Mouse (Mus musculus) heart, embryonic 11.5 days (tissue): ENCODE results near the gene Esd. TPM values are rescaled to one million over a fixed set of nuclear protein-coding genes. Genes with fewer than 3 reads are reported as not detected.

Source experiments
- ATAC-seq: fragments of 200-750 bp; cut with Nextera tagmentation; replicated peaks from 2 replicates; pipeline ENCODE4 v1.8.0; 2017; ENCODE audit warnings: moderate library complexity; ENCODE audit not compliant: insufficient number of reproducible peaks, low FRiP score, low TSS enrichment
- H3K27ac ChIP-seq: fragments of 300-500 bp; sonication (generic); 2 replicates; pipeline ENCODE4 v1.5.1; 2014; ENCODE audit warnings: mild to moderate bottlenecking, low read depth, low read length
- H3K27me3 ChIP-seq: fragments of 300-500 bp; sonication (generic); 2 replicates; pipeline ENCODE4 v1.6.1; 2014; ENCODE audit warnings: mild to moderate bottlenecking, low read length, mixed read lengths; ENCODE audit not compliant: control insufficient read depth, insufficient read depth
- H3K36me3 ChIP-seq: fragments of 300-500 bp; sonication (generic); 2 replicates; pipeline ENCODE4 v1.6.1; 2014; ENCODE audit warnings: mild to moderate bottlenecking, low read length, moderate library complexity, mixed read lengths; ENCODE audit not compliant: control insufficient read depth, insufficient read depth
- H3K4me1 ChIP-seq: fragments of 300-500 bp; sonication (generic); 2 replicates; pipeline ENCODE4 v1.6.1; 2014; ENCODE audit warnings: low read length; ENCODE audit not compliant: control insufficient read depth, insufficient read depth
- H3K4me2 ChIP-seq: fragments of 300-500 bp; sonication (generic); 2 replicates; pipeline ENCODE4 v1.6.1; 2014; ENCODE audit warnings: mild to moderate bottlenecking, moderate library complexity
- H3K4me3 ChIP-seq: fragments of 300-500 bp; sonication (generic); 2 replicates; pipeline ENCODE4 v1.5.1; 2014; ENCODE audit warnings: low read depth, low read length
- H3K9ac ChIP-seq: fragments of 300-500 bp; sonication (generic); 2 replicates; pipeline ENCODE4 v1.6.1; 2014; ENCODE audit warnings: mild to moderate bottlenecking, low read depth, low read length, moderate library complexity
- H3K9me3 ChIP-seq: fragments of 300-500 bp; sonication (generic); replicated peaks from 2 replicates; pipeline ENCODE4 v1.6.1; 2016; ENCODE audit warnings: low read length; ENCODE audit not compliant: control insufficient read depth
- WGBS: fragments of 180-500 bp; shearing (Covaris S2); extraction: QIAGEN DNeasy Blood & Tissue Kit; methylation state at CpG from one replicate; pipeline ENCODE4 v1.1.7; 2014; ENCODE audit not compliant: insufficient replicate concordance; 5-methylcytosine and 5-hydroxymethylcytosine counted together
- polyA plus RNA-seq: library from polyadenylated mRNA; unstranded; fragments of >200 nt; fragmentation: Nextera tagmentation; extraction: Ambion mirVana; gene quantifications from 2 replicates; pipeline ENCODE4 v1.2.1, GENCODE M21; 2014

Gene Esd
- polyA plus RNA-seq, 1 experiment from 2014 or later = 304 TPM

GRCm38 (mm10) chr14:74787717-74788116, 55.6 kb downstream of the Esd start:
- 79% methylated on average over 3 of the region's 3 CpGs for WGBS
- no peak overlapping the region for H3K4me3 ChIP-seq
- no peak overlapping the region for H3K27ac ChIP-seq
- no peak overlapping the region for H3K4me2 ChIP-seq
- peaks cover 7% of the 10 kb centered on the region; the same call in 1 of the 2 replicates for H3K4me1 ChIP-seq
- no peaks in the 10 kb centered on the region for H3K9me3 ChIP-seq
- H3K27me3 ChIP-seq = no peaks in the 10 kb centered on the region
- H3K36me3 ChIP-seq = peaks cover 4% of the 10 kb centered on the region; the same call in 1 of the 2 replicates
- ATAC-seq = no peak
- no peak overlapping the region for H3K9ac ChIP-seq

GRCm38 (mm10) chr14:74788766-74789165, 56.7 kb downstream of the Esd start:
- Histone ChIP-seq H3K4me1 (peaks cover 10% of the 10 kb centered on the region; the same call in 1 of the 2 replicates), H3K27ac (no peak overlapping the region), H3K4me3 (no peak overlapping the region), H3K9ac (no peak overlapping the region), H3K36me3 (no peaks in the 10 kb centered on the region), H3K27me3 (no peaks in the 10 kb centered on the region), H3K4me2 (no peak overlapping the region), H3K9me3 (no peaks in the 10 kb centered on the region)
- WGBS = 78% methylated on average over 8 of the region's 8 CpGs
- ATAC-seq = no peak

- Histone ChIP-seq H3K9me3 (no peaks in the 10 kb centered on the region), H3K36me3 (no peaks in the 10 kb centered on the region), H3K27ac (no peak overlapping the region), H3K4me1 (0 out of 2 replicates have a peak, but pooled peaks cover 8% of the 10 kb centered on the region), H3K27me3 (no peaks in the 10 kb centered on the region), H3K4me2 (no peak overlapping the region), H3K9ac (peak overlapping the region; percentile 43; the same call in 1 of the 2 replicates), H3K4me3 (no peak overlapping the region)
- 54% methylated on average over 5 of the region's 5 CpGs for WGBS
- no peak for ATAC-seq
Measured at GRCm38 (mm10) chr14:74790535-74790934, 58.4 kb downstream of the Esd start.

GRCm38 (mm10) chr14:74792793-74793192, 60.7 kb downstream of the Esd start:
- Histone ChIP-seq H3K9ac (no peak overlapping the region), H3K36me3 (peaks cover 3% of the 10 kb centered on the region; the same call in 1 of the 2 replicates), H3K27me3 (no peaks in the 10 kb centered on the region), H3K4me3 (no peak overlapping the region), H3K4me1 (0 out of 2 replicates have a peak, but pooled peaks cover 8% of the 10 kb centered on the region), H3K4me2 (no peak overlapping the region), H3K27ac (no peak overlapping the region), H3K9me3 (no peaks in the 10 kb centered on the region)
- ATAC-seq = no peak
- WGBS = 71% methylated on average over 6 of the region's 6 CpGs

GRCm38 (mm10) chr14:74794931-74795330, 62.8 kb downstream of the Esd start:
- Histone ChIP-seq H3K4me3 (no peak overlapping the region), H3K4me1 (0 out of 2 replicates have a peak, but pooled peaks cover 8% of the 10 kb centered on the region), H3K36me3 (peaks cover 3% of the 10 kb centered on the region; the same call in 1 of the 2 replicates), H3K4me2 (no peak overlapping the region), H3K27ac (no peak overlapping the region), H3K9ac (no peak overlapping the region), H3K27me3 (no peaks in the 10 kb centered on the region), H3K9me3 (no peaks in the 10 kb centered on the region)
- ATAC-seq = no peak
- 71% methylated on average over 12 of the region's 12 CpGs for WGBS

GRCm38 (mm10) chr14:74797386-74798062, 65.4 kb downstream of the Esd start:
- Histone ChIP-seq H3K9me3 (peaks cover 6% of the 10 kb centered on the region; the same call in 1 of the 2 replicates), H3K4me2 (no peak overlapping the region), H3K9ac (no peak overlapping the region), H3K27me3 (no peaks in the 10 kb centered on the region), H3K4me3 (no peak overlapping the region), H3K4me1 (0 out of 2 replicates have a peak, but pooled peaks cover 3% of the 10 kb centered on the region), H3K36me3 (peaks cover 13% of the 10 kb centered on the region; the same call in 1 of the 2 replicates), H3K27ac (no peak overlapping the region)
- ATAC-seq = no peak
- WGBS = 76% methylated on average over 10 of the region's 10 CpGs

GRCm38 (mm10) chr14:74798063-74798890, 66.2 kb downstream of the Esd start:
- Histone ChIP-seq H3K9ac (no peak overlapping the region), H3K36me3 (peaks cover 16% of the 10 kb centered on the region; the same call in 1 of the 2 replicates), H3K9me3 (peaks cover 6% of the 10 kb centered on the region; the same call in 1 of the 2 replicates), H3K4me3 (no peak overlapping the region), H3K4me1 (no peaks in the 10 kb centered on the region), H3K27ac (no peak overlapping the region), H3K27me3 (no peaks in the 10 kb centered on the region), H3K4me2 (no peak overlapping the region)
- no peak for ATAC-seq
- WGBS = 85% methylated on average over 16 of the region's 16 CpGs
